9 mouse cellular contexts compared by ENCODE assay signal in genomic region chr11:63404719-63405118, GRCm38 (mm10).
A peak's percentile ranks its signal among the peaks of the same experiment; 100 is the strongest.
DNase-seq lines count a peak whose midpoint lies in the region; ATAC-seq and TF ChIP-seq lines count a peak whose summit lies in the region.
"Had no signal": no experiment of that assay in that cellular context is flagged by ENCODE, and none has a peak within 500 bp of the region (broad histone marks: within the 10 kb centered on the region; RNA-seq: fewer than 3 reads in every experiment).

No protein-coding gene starts in this region.

- H3K27ac ChIP-seq in heart, embryonic 12.5 days (ENCODE audit: poor library complexity, severe bottlenecking), result no peak overlapping the region
- H3K27ac ChIP-seq in hindbrain, postnatal 0 days, result no peak overlapping the region
- H3K27ac ChIP-seq in stomach, postnatal 0 days (replicated peaks), result no peak overlapping the region

- intact Hi-C loops in left cerebral cortex, postnatal 25 days (cut with DNase I), result loop anchor here (2.0 to 5.0 kb wide), 5 partner anchors 388 to 1564 kb away; partner anchors contain the start of genes F930015N05Rik and Hs3st3a1

- no peak overlapping the region for H3K4me2 ChIP-seq in heart, embryonic 12.5 days
- H3K4me2 ChIP-seq in hindbrain, postnatal 0 days (ENCODE audit: low read depth, low read length), result 0 out of 2 replicates have a peak overlapping the region, but pooled peaks have one; percentile 31
- no peak overlapping the region for H3K4me2 ChIP-seq in stomach, postnatal 0 days (replicated peaks; ENCODE audit: low read depth)

- no peaks in the 10 kb centered on the region for H3K4me1 ChIP-seq in heart, embryonic 12.5 days (replicated peaks)
- peaks cover 3% of the 10 kb centered on the region; the same call in 1 of the 2 replicates for H3K4me1 ChIP-seq in hindbrain, postnatal 0 days (ENCODE audit: insufficient read depth, low read length)
- H3K4me1 ChIP-seq in stomach, postnatal 0 days (replicated peaks; ENCODE audit: control insufficient read depth, insufficient read depth), result no peaks in the 10 kb centered on the region
- H3K4me1 ChIP-seq: megakaryocyte, embryonic 14.5 days had no signal

- H3K36me3 ChIP-seq in heart, embryonic 12.5 days, result no peaks in the 10 kb centered on the region
- no peaks in the 10 kb centered on the region for H3K36me3 ChIP-seq in hindbrain, postnatal 0 days (ENCODE audit: insufficient read depth, low read length)
- H3K36me3 ChIP-seq in stomach, postnatal 0 days (ENCODE audit: control insufficient read depth, insufficient read depth, low read length), result no peaks in the 10 kb centered on the region

- no peak overlapping the region for H3K4me3 ChIP-seq in heart, embryonic 12.5 days
- no peak overlapping the region for H3K4me3 ChIP-seq in hindbrain, postnatal 0 days (ENCODE audit: low read length)
- H3K4me3 ChIP-seq in stomach, postnatal 0 days (ENCODE audit: low read depth, low read length), result no peak overlapping the region
- H3K4me3 ChIP-seq: megakaryocyte, embryonic 14.5 days had no signal

- TF ChIP-seq EP300 in stomach, postnatal 0 days (optimal IDR thresholded peaks at IDR 0.05), result no peak

- peak; percentile 37 to 78 for DNase-seq in heart, adult 18-20 months
- peak; percentile 24 for DNase-seq in cerebellum, adult 8-10 months
- peak; percentile 15 to 71 for DNase-seq in frontal cortex, postnatal 10 days (ENCODE audit: low spot score in 2 of 2)
- DNase-seq in hindbrain, postnatal 0 days (ENCODE audit: low spot score), result peak; percentile 88
- DNase-seq in left cerebral cortex, postnatal 25 days (ENCODE audit: low spot score in 2 of 2), result peak; percentile 67 to 70
- peak; percentile 39 for DNase-seq in naive thymus-derived CD4-positive, alpha-beta T cell, adult 2 months (ENCODE audit: low read depth)
- peak; percentile 81 for DNase-seq in stomach, postnatal 0 days (ENCODE audit: low spot score)

- peaks cover 25% of the 10 kb centered on the region; the same call in 1 of the 2 replicates for H3K27me3 ChIP-seq in heart, embryonic 12.5 days (replicated peaks)
- no peaks in the 10 kb centered on the region for H3K27me3 ChIP-seq in hindbrain, postnatal 0 days (ENCODE audit: insufficient read depth, low read length)
- H3K27me3 ChIP-seq in stomach, postnatal 0 days (ENCODE audit: control insufficient read depth, insufficient read depth, low read length), result no peaks in the 10 kb centered on the region
- H3K27me3 ChIP-seq: megakaryocyte, embryonic 14.5 days had no signal

- 16% methylated on average over 11 of the region's 11 CpGs for WGBS in heart, embryonic 12.5 days
- WGBS in hindbrain, postnatal 0 days, result 15% methylated on average over 11 of the region's 11 CpGs
- 18% methylated on average over 11 of the region's 11 CpGs for WGBS in stomach, postnatal 0 days

- H3K9me3 ChIP-seq in heart, embryonic 12.5 days (replicated peaks), result no peaks in the 10 kb centered on the region
- H3K9me3 ChIP-seq in hindbrain, postnatal 0 days (ENCODE audit: low read length), result no peaks in the 10 kb centered on the region
- H3K9me3 ChIP-seq in stomach, postnatal 0 days (ENCODE audit: control insufficient read depth, low read length), result no peaks in the 10 kb centered on the region
- H3K9me3 ChIP-seq: megakaryocyte, embryonic 14.5 days had no signal

- peak; percentile 91 for TF ChIP-seq CTCF in hindbrain, postnatal 0 days (IDR thresholded peaks at IDR 0.05; ENCODE audit: low read depth)
- TF ChIP-seq CTCF in stomach, postnatal 0 days (IDR thresholded peaks at IDR 0.05; ENCODE audit: low read depth), result peak; percentile 94

- H3K9ac ChIP-seq in heart, embryonic 12.5 days, result no peak overlapping the region
- H3K9ac ChIP-seq in hindbrain, postnatal 0 days (replicated peaks; ENCODE audit: low read length), result no peak overlapping the region
- no peak overlapping the region for H3K9ac ChIP-seq in stomach, postnatal 0 days (ENCODE audit: low read length)

- no peak for ATAC-seq in heart, embryonic 12.5 days (ENCODE audit: insufficient number of reproducible peaks, low FRiP score)
- 0 out of 2 replicates have a peak, but pooled peaks have one; percentile 51 for ATAC-seq in hindbrain, postnatal 0 days
- ATAC-seq in stomach, postnatal 0 days (ENCODE audit: low FRiP score, low TSS enrichment), result no peak

Comparison
In these comparisons a context has a peak if more than half of its experiments do, and no peak if none do; other contexts are left out.
1. DNase-seq: peak in every context shown above with its lines; median percentile 88 in hindbrain, postnatal 0 days; 81 in stomach, postnatal 0 days; 68 in left cerebral cortex, postnatal 25 days; 58 in heart, adult 18-20 months; 43 in frontal cortex, postnatal 10 days; 39 in naive thymus-derived CD4-positive, alpha-beta T cell, adult 2 months; 24 in cerebellum, adult 8-10 months.